Mouse (Mus musculus) adrenal gland, postnatal 36 days (tissue): Measurements from ENCODE around the gene Txlnb. TPM values are rescaled to one million over a fixed set of nuclear protein-coding genes. Genes with fewer than 3 reads are reported as not detected.
"Not testable (repeated sequence)": the region's sequence is repeated elsewhere in the genome, so short reads cannot be mapped to it uniquely, and the experiment has no call there.

ENCODE experiments used
- DNase-seq, 2 experiments: peaks; one replicate each; pipeline ENCODE4 v3.0.0; 2021; ENCODE audit warnings: mixed read lengths in 1 of 2
- long read RNA-seq, 2 experiments: library from polyadenylated mRNA; stranded (forward); transcript quantifications; one replicate each; pipeline ENCODE4 v2.0.0; 2021; ENCODE audit warnings: borderline sequencing depth in 2 of 2
- total RNA-seq, 2 experiments: library from RNA; stranded (reverse); gene quantifications; 2 replicates each; pipeline ENCODE4 v1.2.3; 2021

Txlnb gene
- under 1 TPM; 0.60 to 0.82 TPM for total RNA-seq
- long read RNA-seq, experiment 1, full-length matches to known transcripts, result 1 of 2 reads
- long read RNA-seq, experiment 1, partial matches to known transcripts, result 0 of 2 reads
- long read RNA-seq, experiment 1, other reads (novel, unspliced or antisense), result 1 of 2 reads
- long read RNA-seq, experiment 2, result 0 reads

- DNase-seq, result peak; percentile 40 to 64
Measured at GRCm38 (mm10) chr10:17795767-17796631, at the start of gene Txlnb. Txlnb (plus strand) TSS chr10:17796226.

DNA sequence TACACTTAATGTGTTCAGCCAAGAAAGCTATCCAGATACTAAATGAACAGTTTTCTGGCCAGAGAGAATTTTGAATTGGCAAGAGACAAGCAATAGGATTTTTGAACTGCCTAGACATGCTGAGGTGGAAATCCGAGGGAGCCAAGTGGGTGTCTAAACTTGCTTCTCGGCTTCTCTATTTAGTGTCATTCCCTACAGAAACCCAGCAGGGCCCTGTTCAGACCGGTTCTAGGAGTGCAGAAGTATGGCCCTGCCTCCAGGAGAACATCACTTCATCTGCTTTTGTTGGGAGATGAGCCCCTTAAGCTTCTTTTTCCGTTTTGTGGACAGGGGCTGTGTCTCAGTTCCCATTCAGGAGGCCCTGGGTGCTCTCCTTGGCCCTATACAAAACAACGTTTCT lies 43.5 kb upstream of the Txlnb start:
- DNase-seq, result no peak

GRCm38 (mm10) chr10:17759772-17760171 lies 36.3 kb upstream of the Txlnb start:
- DNase-seq, result no peak

- peak; percentile 4 to 6 for DNase-seq
Measured at GRCm38 (mm10) chr10:17760750-17761613, 35.0 kb upstream of the Txlnb start.

DNA sequence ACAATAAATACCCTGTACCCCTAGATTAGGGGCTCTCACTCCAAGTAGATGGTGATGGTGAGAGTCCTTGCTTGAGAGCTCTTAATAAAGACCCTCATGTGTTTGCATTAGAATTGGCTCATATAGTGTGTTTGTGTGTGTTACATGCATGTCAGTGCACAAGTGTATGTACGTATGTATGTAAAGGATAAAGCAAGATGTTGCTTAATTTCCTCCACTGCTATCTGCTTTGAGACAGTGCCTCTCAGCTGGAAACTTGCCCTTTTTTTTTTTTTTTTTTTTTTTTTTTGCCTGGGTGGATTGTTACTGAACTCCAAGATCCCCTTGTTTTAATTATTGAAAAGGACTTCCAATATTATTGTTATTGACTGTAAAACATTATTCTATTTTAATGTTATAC lies 34.4 kb upstream of the Txlnb start:
- no peak for DNase-seq

DNA sequence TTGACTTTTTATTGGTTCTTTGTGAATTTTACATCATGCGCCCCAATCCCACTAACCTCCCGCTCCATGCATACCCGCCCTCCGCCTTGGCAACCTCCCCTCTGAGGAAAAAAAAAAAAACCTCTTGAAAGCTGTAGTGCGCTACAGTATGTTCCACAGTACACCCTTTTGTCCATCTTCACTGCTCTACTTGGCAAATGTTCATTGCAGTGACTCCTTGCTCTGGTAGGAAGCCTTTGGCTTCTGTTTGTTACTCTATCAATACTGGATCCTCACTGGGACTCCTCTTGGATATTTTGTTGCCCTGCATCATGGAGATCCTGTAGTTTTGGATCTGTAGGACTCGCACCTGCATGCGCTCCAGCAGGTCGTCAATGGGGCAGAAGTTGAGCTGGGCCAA lies 33.1 kb upstream of the Txlnb start:
- no peak for DNase-seq

DNA sequence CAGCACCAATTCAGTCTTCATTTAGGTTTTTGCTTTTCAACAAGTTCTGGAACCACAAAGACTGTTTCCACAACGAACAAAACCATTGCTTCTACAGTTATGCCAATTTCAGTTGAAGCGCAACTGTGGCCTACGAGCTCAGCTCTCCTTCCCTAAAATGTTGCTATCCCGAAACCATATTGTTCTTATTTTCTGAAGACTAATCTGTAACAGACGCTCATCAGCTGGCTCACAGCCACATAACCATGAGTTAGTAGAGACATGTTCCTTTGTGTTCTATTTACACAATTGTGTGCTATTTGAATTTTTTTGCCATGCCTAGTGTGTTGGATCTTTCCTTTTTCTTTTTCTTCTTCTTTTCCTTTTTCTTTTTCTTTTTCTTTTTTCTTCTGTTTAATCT lies 26.2 kb upstream of the Txlnb start:
- no peak for DNase-seq

DNA sequence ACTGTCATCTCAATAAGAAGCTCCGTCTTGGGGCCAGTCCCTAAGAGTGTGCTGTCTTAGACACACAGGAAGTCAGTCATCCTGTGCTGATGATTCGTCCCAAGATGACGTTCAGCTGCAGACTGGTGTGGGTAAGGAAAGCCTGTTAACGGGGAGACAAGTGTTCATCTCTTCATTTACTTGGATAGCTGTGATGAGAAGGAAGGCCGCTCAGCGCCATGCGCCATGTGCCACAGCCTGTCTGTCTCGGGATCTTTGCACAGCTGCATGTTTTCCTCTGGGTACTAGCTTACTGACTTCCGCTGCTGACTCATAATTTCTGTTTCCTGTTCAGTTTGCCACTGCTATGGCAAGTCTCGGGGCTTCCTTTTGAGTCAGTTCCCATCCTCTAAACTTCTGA lies 23.7 kb upstream of the Txlnb start:
- peak; percentile 2 to 20 for DNase-seq

GRCm38 (mm10) chr10:17774366-17774765 lies 21.7 kb upstream of the Txlnb start:
- no peak for DNase-seq

DNA sequence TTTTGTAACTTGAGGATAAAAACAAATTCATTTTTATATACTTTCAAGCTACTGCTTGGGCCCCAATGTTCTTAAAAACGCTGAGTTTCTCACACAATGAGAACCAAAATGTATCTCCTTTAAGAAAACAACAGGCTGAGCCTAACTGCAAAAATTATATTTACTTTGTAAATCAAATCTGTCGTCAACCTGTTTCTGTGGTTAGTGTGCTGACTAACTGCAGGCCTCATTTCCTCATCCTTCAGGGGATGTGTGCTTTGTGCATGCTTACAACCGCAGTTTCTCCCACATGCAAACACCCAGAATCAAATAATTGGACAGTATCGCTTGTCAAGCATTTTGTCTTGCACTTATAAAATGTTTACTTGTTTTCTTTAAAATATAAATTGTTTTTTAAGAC lies 20.9 kb upstream of the Txlnb start:
- DNase-seq, result no peak

DNA sequence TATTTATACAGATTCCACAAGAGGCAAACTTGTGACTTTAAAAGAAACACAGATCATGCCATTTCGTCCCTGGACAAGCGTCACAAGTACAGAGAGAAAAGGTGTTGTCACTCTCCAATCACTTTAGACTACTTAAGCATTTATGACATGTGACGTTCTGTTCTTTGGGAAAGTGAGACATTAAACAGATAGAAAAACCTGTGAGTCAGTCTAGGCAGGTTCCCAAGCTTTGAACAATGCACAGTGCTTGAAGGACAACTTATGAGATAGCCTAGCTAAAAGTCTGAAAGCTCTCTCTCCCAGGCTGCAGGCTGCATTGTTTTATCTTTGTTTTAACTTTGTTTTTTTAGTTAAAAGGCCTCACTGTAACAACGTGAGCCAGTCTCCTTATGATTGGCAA lies 19.3 kb upstream of the Txlnb start:
- not testable (repeated sequence) for DNase-seq

GRCm38 (mm10) chr10:17786771-17787170 lies 9.3 kb upstream of the Txlnb start:
- no peak for DNase-seq

GRCm38 (mm10) chr10:17787938-17788337 lies 8.1 kb upstream of the Txlnb start:
- DNase-seq, result no peak

DNA sequence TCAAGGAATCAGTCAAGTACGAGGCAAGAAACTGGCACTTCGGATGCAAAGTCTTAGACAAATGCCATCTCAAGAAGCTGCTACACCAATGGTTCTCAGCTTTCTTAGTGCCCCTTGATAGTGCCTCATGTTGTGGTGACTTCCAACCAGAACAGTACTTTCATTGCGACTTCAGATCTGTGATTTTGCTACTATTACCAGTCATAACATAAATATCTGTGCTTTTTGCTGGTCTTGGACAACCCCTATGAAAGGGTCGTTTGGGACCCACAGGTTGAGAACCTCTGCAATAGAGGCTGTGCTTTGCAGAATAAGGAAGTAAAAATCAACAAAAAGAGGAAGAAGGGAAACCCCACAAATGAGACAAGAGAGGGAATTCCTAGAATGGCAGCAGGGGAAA lies 7.7 kb upstream of the Txlnb start:
- no peak for DNase-seq

DNA sequence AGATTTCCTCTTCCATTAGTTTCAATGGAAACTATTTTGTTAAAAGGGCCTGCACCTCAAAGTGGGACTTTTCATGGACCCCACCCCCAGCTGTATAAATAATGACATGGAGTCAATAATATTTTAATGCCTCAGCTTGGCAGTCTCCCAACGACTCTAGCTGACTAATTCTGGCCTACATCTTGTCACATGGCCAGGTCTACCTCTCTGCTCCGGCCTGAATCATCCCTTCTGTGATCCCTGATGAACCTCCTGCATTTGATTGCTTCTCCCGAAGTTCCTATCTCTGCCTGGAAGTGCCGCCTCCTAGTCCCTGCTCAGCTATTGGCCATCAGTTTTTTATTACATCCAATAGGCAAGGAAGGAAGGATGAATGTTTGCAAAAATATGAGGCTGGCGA lies 2.1 kb upstream of the Txlnb start:
- peak; percentile 18 to 31 for DNase-seq

DNA sequence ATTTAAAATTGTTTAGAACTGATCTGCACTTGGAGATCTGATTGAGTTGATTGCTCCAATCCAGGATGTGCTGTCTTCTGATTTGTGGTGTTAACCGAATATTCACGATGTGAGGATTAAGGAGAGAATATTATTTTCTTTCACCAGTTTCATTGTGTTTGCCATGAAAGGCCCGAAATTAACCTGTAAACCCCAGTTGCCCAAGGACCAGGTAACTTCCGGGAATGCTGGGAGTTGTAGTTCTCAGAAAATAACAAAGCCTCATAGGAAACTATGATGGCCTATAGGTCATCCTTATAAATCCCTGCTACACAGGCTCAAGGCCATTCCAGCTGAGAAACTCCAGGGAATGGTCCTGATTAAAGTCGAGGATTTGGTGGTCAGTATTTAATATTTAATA lies 1.6 kb upstream of the Txlnb start:
- no peak for DNase-seq

DNA sequence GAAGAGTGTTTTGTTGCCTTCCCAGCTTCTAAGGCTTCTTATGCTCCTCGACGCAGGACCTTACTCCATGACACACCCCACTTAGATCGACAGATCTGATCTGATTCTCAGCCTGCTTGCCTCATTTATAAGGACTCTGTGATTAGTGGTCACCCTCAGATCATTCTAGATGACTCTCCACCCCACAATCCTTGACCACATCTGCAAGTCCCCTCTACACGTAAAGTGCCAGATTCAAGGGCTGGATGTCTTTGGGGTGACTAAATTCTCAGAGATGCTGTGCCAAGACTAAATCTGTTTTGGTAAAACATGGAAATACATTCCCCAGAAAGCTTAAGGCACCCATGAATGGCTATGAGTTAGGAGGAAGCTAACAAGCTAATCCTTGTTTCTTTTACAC lies 799 bp upstream of the Txlnb start:
- no peak for DNase-seq

GRCm38 (mm10) chr10:17796846-17797631 lies 1.0 kb downstream of the Txlnb start:
- no peak for DNase-seq

DNA sequence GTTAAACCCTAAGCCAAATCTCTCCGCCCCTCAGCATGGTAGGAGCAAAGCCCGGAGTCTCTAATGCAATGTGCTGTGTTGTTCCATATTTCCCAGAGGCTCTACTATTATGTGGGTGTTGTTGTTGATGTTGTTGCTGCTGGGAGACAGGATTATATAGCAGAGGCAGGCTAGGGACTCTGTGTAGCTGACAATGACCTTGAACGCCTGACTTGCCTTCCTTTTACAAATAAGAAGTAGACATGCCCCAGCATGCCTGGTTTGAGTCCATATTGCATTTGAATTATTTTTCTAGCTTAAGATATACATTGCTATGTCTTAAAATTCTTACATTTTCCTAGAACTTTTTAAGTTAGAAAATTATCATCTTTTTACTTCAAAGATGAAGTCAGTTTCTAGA lies 1.7 kb downstream of the Txlnb start:
- DNase-seq, result no peak

DNA sequence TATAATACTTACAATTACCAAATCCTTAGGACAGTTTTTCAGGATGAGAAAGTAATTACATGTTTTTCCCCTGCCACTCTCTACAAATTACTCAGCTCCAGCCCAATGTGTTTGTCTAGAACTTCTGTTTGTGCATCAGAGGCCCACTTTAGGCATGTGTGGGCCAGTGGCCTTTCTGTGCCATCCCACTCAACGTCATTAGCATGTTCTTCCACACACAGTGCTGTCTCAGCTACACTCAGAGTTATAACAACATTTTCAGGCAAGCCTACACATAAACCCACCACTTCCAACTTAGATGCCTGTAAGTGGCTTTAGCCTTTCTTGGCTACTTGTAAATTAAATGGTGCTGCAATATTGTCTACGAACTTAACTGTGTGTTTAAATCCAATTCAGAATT lies 5.8 kb downstream of the Txlnb start:
- DNase-seq, result no peak

DNA sequence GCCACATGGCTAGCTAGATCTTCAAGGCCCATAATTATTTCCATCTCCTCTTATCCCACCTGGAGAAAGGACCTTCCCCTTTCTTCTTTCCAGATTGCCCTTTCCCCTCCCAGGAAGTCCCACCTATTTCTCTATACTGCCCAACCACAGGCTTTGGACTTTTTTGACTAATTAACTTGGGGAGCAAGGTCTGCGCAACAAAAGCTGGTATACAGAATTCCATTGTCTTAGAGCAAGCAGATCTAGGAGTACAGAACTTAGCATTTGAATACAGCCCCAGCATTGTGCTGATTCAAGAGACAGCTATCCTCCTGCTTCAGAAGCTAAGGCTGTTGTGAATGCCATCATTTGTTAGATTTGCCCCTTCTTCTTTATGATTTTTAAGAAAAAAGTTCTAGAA lies 12.5 kb downstream of the Txlnb start:
- DNase-seq, result no peak

DNA sequence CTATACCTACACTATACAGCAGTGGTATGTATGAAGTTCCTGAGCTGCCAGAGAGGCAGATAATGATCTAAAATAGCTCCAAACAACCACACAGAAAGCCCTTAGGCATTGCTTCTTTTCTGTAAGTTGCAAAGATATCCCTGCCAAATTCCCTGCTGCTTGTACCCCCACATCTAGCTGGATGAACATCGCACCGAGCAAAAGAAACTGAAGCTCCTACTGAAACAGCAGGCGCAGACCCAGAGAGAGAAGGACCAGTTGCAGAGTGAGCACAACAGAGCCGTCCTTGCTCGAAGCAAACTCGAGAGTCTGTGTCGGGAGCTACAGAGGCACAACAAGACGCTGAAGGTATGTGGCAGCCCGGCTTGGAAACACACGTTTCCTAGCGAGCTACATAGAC lies 19.0 kb downstream of the Txlnb start:
- DNase-seq, result no peak
